Mouse (Mus musculus) kidney, embryonic 16.5 days (tissue): ENCODE measurements at regions not wholly inside any gene's neighbourhood (a gene's known extent, or its start where the extent isn't known, plus 50 kb on each side); places are given as distances from the start of the nearest gene placed in this dataset.

Experiments used
- ATAC-seq: fragments of 200-750 bp; cut with Nextera tagmentation; 2 replicates; pipeline ENCODE4 v1.8.0; 2017; ENCODE audit warnings: moderate TSS enrichment; ENCODE audit not compliant: low FRiP score, low TSS enrichment
- H3K27ac ChIP-seq: fragments of 300-500 bp; sonication (generic); 2 replicates; pipeline ENCODE4 v1.5.1; 2014; ENCODE audit warnings: low read length
- H3K27me3 ChIP-seq: fragments of 300-500 bp; sonication (generic); 2 replicates; pipeline ENCODE4 v1.6.1; 2014; ENCODE audit warnings: low read length, control low read depth, mixed read lengths; ENCODE audit not compliant: insufficient read depth
- H3K36me3 ChIP-seq: fragments of 300-500 bp; sonication (generic); 2 replicates; pipeline ENCODE4 v1.6.1; 2014; ENCODE audit warnings: low read length, control low read depth, mixed read lengths; ENCODE audit not compliant: insufficient read depth
- H3K4me1 ChIP-seq: fragments of 300-500 bp; sonication (generic); 2 replicates; pipeline ENCODE4 v1.6.1; 2014; ENCODE audit warnings: low read length, control low read depth, mixed read lengths; ENCODE audit not compliant: insufficient read depth
- H3K4me2 ChIP-seq: fragments of 300-500 bp; sonication (generic); replicated peaks from 2 replicates; pipeline ENCODE4 v1.6.1; 2014; ENCODE audit warnings: low read depth, low read length
- H3K4me3 ChIP-seq: fragments of 300-500 bp; sonication (generic); 2 replicates; pipeline ENCODE4 v1.5.1; 2014; ENCODE audit warnings: mild to moderate bottlenecking, low read length
- H3K9ac ChIP-seq: fragments of 300-500 bp; sonication (generic); replicated peaks from 2 replicates; pipeline ENCODE4 v1.6.1; 2014; ENCODE audit warnings: low read length
- H3K9me3 ChIP-seq: fragments of 300-500 bp; sonication (generic); 2 replicates; pipeline ENCODE4 v1.6.1; 2016; ENCODE audit warnings: low read length, control low read depth
- WGBS: fragments of 180-500 bp; shearing (Covaris S2); extraction: QIAGEN DNeasy Blood & Tissue Kit; methylation state at CpG from one replicate; pipeline ENCODE4 v1.1.7; 2014; 5-methylcytosine and 5-hydroxymethylcytosine counted together

- H3K36me3 ChIP-seq = no peaks in the 10 kb centered on the region
- no peak overlapping the region for H3K4me3 ChIP-seq
- WGBS = 23% methylated on average over 3 of the region's 3 CpGs
- no peaks in the 10 kb centered on the region for H3K4me1 ChIP-seq
- no peak overlapping the region for H3K27ac ChIP-seq
- H3K9ac ChIP-seq = no peak overlapping the region
- no peak for ATAC-seq
- no peak overlapping the region for H3K4me2 ChIP-seq
- H3K9me3 ChIP-seq = no peaks in the 10 kb centered on the region
- H3K27me3 ChIP-seq = no peaks in the 10 kb centered on the region
Measured at GRCm38 (mm10) chr12:10620541-10620940, 230.0 kb downstream of the Rdh14 start.

DNA sequence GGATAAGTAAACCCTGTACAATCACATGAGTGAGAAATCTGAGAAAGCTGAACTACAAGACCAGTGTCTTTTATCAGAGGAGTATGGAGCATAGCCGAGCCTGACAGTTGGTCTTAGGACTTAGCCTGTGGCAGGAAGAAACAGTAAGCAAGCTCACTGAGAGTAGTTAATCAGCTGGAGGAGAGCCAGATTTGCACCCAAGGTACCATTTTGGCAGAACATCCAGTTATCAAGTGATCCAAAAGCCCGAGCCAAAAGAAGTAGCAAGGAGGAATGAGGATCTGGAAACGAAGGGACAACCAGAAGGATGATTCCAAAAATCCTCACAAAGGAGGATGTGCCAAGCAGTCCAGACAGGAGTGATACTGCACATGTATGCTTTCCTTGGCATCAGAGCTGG is 248.0 kb downstream of the Rdh14 start:
- no peak overlapping the region for H3K27ac ChIP-seq
- H3K36me3 ChIP-seq = no peaks in the 10 kb centered on the region
- H3K9me3 ChIP-seq = no peaks in the 10 kb centered on the region
- H3K4me1 ChIP-seq = no peaks in the 10 kb centered on the region; the same call in 1 of the 2 replicates
- no peak for ATAC-seq
- no peak overlapping the region for H3K9ac ChIP-seq
- H3K27me3 ChIP-seq = no peaks in the 10 kb centered on the region
- no peak overlapping the region for H3K4me2 ChIP-seq
- WGBS = 82% methylated on average over 3 of the region's 3 CpGs
- no peak overlapping the region for H3K4me3 ChIP-seq

- H3K27ac ChIP-seq = no peak overlapping the region
- H3K9ac ChIP-seq = no peak overlapping the region
- H3K27me3 ChIP-seq = no peaks in the 10 kb centered on the region
- 77% methylated on average over 6 of the region's 6 CpGs for WGBS
- no peaks in the 10 kb centered on the region for H3K4me1 ChIP-seq
- no peak overlapping the region for H3K4me3 ChIP-seq
- H3K9me3 ChIP-seq = no peaks in the 10 kb centered on the region
- H3K36me3 ChIP-seq = no peaks in the 10 kb centered on the region
- ATAC-seq = no peak
- H3K4me2 ChIP-seq = no peak overlapping the region
Measured at GRCm38 (mm10) chr12:10654466-10655184, 264.1 kb downstream of the Rdh14 start.

DNA sequence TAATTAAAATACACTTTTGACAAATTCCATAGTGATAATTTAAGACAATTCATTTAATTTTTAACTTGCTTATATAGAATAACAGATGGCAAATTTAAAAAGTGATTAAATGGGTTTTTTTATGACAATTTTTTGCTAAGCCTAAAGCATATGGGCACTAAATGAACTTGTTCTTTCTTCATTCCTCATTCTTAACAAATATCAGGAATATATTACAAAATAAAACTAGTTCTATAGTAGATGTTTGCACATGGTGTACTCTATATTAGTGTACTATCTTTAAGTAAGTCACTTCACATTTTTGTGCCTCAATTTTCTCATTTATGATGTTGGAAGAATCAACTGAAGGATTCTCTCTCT is 264.6 kb downstream of the Rdh14 start:
- H3K9me3 ChIP-seq = no peaks in the 10 kb centered on the region
- no peak overlapping the region for H3K4me3 ChIP-seq
- no peaks in the 10 kb centered on the region for H3K4me1 ChIP-seq
- no peaks in the 10 kb centered on the region for H3K36me3 ChIP-seq
- no peak overlapping the region for H3K4me2 ChIP-seq
- no peak overlapping the region for H3K9ac ChIP-seq
- no peaks in the 10 kb centered on the region for H3K27me3 ChIP-seq
- ATAC-seq = no peak
- no peak overlapping the region for H3K27ac ChIP-seq

GRCm38 (mm10) chr12:10658826-10659225 is 268.3 kb downstream of the Rdh14 start:
- Histone ChIP-seq H3K27ac (no peak overlapping the region), H3K4me3 (no peak overlapping the region), H3K27me3 (no peaks in the 10 kb centered on the region), H3K36me3 (no peaks in the 10 kb centered on the region), H3K9ac (no peak overlapping the region), H3K9me3 (no peaks in the 10 kb centered on the region), H3K4me1 (no peaks in the 10 kb centered on the region), H3K4me2 (no peak overlapping the region)
- WGBS = 76% methylated on average over 2 of the region's 2 CpGs
- ATAC-seq = no peak

GRCm38 (mm10) chr12:10686747-10687146 is 296.2 kb downstream of the Rdh14 start:
- 87% methylated on average over 4 of the region's 4 CpGs for WGBS
- ATAC-seq = no peak
- H3K27me3 ChIP-seq = no peaks in the 10 kb centered on the region
- no peaks in the 10 kb centered on the region for H3K36me3 ChIP-seq
- no peak overlapping the region for H3K27ac ChIP-seq
- H3K9me3 ChIP-seq = no peaks in the 10 kb centered on the region
- H3K4me3 ChIP-seq = no peak overlapping the region
- H3K4me2 ChIP-seq = no peak overlapping the region
- no peaks in the 10 kb centered on the region for H3K4me1 ChIP-seq
- H3K9ac ChIP-seq = no peak overlapping the region
